Mouse (Mus musculus): ENCODE data around the gene Nmur2.

Nmur2 gene

DNA sequence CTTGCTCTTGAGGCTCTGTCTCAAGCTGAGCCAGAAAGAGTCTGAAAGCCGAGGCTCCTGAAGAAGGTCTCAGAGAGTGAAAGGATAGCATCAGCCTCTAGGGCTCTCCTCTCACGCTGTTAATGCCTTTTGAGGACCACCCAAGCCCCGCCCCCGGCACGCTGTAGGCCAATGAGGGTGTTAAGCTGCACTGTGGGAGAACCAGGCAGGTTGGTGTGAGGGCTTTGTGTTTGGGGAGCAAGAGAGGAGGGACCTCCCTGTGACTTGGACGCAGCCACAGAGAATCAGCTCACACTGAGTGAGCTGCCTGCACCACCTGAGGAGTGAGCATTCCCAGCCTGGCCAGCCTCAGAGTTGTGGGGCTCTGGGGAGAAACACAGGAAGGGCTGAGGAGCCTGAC is at the start of gene Nmur2:
TSS of gene Nmur2 (minus strand) at position 94 of the 400 bp plus-strand sequence.
- peak in 1 of 2 experiments; percentile 6 for DNase-seq

DNA sequence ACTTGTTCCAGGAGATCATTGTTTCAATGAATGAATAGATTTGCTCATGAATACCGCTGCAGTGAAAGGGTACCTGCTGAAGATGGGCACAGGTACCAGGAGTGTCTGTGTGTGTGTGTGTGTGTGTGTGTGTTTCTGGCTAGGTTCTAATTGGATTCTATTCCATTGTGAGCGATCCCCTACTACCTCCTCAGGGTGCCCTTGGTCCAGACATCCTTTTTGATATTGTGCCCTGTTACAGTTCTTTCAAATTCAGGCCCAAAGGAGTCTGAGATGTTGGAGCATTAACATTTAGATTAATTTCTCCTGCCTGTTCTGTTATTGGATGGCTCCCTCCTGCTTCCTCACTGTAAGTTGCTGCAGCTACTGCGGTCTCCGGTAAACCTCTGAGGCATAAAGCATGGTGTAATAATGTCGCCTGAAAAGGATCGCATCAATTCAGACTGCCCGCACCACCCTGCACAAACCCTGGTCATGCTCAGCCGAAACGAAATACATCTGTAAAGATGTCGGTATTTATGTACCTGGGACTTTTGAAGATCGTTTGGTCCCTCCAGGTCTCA is 48.4 kb upstream of the Nmur2 start:
- no peak for DNase-seq

DNA sequence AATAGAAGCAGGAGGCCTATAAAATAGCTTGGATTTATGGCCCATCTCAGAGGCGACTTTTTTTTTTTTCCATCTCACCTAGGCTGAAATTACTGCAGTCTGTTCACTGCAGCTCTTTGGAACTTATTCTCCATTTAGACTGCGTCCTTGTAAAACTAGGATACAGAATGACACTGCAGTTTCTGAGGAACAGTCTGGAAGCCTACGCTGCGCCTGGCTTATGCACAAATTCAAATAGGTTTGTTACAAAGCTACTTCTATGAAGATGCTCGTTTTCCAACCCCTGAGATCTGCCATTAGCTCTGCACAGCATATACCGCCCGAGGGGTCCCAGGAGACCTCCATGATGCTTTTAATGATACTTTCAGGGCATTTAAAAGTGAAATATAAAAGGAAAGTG is 31.3 kb upstream of the Nmur2 start:
- no peak for DNase-seq

DNA sequence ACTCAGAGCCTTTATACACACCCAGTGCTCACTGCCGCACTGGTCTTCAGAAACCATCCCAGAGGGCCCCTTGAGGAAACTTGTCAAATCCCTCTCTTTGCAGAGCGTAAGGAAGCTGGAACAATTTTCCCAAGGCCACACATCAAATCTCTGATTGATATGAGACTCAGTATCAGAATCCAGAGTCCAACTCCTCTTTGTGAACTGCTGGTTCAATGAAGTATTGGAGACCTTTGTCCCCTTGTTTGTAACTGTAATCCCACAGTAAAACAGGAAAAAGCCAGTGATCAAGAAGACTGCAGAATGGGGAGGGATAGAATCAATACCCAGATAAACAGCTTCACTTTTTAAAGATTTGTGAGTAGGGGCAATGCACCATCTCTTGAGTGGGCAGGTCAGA is 28.8 kb upstream of the Nmur2 start:
- no peak for DNase-seq

DNA sequence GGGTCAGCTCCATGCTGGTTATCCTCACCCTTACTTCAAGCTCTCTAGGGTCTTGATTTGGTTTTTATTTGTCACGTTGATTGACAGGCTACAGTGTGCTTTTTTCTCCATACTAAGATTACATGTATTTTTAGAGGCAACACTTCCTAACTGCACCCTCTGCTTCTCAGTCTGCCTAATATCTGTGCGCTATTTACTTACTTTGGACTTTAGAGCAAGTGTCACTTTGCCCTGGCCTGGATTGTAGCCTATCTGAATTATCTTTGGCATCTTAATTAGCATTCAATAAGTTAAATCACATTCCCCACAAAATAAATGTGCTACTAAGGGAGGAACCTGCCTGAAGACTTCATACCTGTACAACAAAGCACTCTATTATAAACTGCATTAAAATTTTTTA is 24.3 kb upstream of the Nmur2 start:
- no peak for DNase-seq

DNA sequence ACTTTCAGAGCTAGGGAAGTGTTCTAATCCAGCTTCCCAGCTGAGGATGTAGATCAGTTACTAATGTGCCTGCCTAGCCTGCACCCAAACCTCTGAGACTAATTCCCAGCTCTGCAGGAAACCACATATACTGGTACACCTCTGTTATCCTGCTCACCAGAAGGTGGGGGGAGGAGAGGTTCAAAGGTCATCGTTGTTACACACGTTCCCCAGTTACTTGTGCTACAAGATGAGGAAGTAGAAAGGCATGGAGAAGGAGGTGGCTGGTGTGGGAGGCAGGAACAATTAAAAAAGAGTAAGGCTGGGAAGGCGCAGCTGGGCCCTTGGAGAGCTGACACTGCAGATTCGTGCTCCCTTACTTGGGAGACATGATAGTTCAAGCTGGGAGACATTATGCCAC is 23.8 kb upstream of the Nmur2 start:
- DNase-seq: no peak

DNA sequence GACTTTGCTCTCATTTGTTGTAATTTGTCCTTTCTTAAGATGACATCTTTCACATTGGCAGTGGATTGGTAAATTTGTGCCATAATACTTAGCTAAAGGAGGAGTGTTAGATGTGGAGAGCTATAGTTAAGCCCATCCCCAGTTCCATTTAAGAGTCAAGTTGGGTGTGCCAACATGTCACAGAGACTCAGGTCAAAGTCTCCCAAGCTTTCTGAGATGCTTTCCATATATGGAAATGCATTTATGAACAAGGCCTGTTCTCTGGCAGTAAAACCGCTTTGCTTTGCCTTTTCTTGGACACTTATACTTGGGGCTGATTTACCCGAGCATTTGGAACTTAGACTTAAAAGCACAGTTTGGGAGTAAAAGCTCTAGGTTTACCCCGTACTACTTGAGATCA is 18.4 kb upstream of the Nmur2 start:
- DNase-seq: no peak

DNA sequence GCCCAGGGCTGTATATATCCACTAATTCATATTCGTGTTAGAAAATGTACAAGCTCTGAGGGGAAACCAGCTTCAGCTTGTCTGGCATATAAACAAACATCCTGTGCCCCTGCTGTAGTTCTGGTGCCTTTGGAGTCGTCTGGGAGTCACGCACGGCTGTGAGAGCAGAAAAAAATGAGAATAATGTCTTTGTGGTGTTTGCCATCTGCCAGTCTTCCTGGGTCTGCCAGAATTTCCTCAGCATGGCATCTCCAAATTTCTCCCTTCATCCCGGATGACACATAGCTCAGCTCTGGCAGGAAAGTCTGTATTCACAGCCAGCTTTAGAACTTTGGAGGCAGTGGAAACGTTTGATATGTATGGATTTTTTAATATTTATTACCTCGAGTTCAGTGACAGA is 13.6 kb upstream of the Nmur2 start:
- DNase-seq: peak; percentile 46 to 57

DNA sequence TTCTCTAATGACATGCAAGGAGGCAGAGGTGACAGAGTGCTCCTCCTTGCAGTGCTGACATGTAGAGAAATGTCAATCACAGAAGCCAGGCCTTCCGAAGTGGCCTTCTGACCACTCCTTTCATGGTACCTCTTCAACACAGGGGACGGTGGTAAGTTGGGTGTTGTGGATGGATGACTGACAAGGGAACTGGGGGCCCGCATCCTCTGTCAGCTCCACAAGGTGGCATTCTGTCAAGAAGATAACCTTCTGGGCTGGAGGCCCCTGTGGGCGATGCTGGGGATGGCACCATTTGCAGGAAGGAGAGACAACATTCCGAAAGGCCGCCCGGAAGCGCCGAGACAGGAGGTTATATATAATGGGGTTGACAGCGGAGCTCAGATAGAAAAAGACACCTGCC is 14.0 kb downstream of the Nmur2 start:
- DNase-seq: peak; percentile 5 to 13

DNA sequence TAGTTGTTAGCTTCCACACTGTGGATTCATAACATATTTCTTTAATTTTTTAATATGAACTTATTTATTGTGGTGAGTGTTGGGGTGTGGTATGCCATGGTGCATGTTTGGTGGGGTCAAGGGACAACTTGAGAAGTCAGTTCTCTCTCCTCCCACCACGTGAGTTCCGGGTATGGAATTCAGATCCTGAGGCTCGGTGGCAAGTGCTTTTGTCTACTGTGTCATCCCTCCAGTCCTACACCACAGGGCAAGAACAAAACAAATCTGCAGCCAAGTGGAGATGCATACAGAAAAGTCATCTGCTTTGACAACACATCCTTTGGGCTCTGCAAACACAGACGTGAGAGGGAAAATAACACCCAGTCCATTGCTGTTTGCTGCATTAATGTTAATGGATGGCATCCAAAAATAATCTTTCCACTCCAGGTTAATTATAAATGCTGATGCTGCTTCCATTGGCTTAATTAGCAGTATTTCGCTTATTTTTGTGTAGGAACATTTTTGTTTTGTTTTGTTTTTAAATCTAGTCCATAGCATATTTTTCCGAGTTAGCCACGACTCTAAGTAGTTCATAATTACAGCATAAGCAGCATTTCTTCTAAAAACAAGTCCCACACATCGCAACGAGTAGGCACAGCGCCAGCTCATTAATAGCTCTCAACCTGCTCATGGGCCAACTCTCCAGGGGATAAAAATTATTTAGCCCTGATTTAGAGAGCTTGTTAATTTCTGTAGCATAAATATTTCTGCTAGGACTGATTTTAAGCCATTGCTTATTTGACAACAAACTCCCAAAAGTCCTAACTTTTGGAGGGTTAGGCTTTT is 14.9 kb downstream of the Nmur2 start:
- peak; percentile 39 to 64 for DNase-seq

DNA sequence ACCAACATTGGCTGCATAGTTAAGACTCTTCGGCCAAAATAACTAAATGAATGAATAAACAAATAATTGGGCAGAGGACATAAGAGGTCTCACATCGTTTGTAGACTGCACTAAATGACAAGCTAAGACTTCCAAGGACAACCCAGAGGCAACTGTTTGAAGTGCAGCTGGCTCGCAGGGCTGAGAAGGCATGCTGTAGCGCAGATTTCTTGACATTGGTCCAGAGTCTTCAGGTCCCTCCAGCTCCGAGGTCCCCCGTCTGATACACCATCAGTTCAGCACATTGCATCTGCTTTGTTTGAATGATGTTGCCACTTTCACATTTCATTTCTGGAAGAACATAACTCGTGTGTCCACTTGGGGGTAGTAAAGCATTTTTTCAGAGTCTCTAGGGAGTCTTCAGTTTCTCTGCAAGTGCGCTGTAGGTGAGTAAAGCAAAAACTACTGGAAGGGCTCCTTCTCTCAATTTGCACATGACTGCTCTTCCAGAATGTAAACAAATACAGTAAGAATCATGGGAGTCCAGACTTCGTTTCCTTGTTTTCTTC is 27.2 kb downstream of the Nmur2 start:
- no peak for DNase-seq

DNA sequence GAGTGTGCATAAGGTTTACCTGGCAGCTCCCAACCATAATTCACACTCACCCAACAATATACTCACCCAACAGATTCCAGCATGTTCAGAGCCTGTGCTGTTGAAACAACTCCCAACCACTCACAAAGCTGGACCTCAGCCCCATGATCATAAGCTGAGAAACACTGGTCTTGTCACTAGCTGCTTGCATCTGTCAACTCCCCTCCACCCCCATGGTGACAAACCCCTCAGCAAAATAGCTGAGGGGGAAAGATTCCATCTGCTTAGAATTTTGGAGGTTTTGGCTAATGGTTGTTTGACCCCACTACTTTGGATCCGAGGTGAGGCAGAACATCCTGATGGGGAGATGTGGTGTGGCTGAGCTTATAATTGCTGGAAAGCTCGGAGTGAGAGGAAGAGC is 28.4 kb downstream of the Nmur2 start:
- no peak for DNase-seq

DNA sequence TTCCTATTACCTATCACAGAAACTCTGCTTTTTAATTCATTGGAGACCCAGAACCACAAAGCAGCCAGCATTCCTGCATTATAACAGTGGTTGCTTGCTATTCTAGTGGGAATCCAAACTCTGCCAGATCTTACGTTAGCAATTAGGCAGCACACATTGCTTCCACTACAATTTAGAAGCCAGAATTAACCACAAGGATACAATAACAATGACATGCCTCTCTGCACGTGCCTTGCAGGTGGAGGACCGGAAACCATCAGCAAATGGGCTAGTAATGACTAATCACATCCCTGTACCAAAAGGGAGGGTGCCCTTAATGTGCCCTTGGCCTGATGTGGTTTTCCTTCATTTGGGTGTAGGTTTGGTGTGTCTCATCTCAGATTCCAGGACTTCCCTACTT is 32.5 kb downstream of the Nmur2 start:
- no peak for DNase-seq

DNA sequence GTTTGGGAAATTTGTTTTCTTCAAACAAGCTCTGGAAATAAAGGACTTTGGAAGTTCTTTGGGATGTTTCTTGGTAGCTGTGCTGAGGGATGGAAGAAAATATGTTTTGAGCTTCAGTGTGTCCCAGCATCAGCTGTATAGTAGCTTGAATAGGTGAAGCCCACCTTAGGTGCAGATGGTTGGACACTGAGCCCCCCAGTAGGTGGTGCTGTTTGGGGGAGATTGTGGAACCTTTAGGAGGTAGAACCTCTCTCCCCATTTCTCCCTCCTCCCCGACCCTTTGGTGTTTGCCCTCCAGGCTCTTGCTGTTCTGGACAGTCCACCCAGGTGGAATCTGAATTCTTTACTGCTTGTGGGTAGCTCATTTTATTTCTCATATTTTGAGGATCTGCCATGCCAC is 48.0 kb downstream of the Nmur2 start:
- peak in 1 of 2 experiments; percentile 10 for DNase-seq

DNA sequence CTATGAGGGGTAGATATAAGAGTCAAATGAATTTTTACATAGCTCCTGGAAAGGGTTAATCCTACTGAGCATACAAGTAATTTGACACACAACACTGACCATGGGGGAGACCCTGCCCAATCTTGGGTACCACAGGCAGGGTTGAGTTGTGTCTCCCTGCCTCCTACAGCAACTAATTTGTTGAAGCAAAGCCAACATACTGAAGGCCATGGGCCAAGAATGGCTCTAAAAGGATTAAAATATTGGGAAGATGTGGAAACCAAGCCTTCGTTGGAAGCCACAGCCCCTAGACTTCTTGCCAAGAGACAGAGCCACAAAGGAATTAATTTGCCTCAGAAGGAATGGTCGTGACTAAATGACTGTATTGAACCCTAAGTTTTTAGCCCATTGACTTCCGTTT is 48.7 kb downstream of the Nmur2 start:
- no peak for DNase-seq

DNA sequence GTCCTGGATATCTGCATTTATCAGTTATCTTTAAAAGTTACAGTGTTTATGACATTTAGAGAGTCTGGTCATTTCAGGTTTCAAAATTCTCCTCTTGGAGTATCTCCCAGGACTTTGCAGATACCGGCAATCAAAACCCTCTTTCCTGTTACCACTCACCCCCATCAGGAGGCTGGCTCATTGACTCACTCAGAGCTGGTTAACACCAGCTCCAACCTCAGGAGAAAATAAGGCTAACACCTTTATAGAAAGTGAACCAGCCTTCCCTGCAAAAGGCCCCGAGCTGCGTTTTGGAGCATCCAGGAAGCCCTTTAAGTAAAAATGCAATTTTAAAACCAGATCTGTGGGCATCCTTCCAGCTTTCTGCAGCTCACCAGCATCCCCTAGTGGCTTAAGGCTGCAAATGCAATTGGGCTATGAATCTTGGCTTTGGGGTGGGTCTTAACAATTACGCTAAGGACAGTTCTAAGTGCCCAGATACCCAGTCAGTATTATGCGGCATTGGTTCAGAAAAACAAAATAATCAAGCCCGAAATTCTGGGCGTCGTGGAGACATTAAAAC is 49.2 kb downstream of the Nmur2 start:
- peak; percentile 44 to 56 for DNase-seq

DNA sequence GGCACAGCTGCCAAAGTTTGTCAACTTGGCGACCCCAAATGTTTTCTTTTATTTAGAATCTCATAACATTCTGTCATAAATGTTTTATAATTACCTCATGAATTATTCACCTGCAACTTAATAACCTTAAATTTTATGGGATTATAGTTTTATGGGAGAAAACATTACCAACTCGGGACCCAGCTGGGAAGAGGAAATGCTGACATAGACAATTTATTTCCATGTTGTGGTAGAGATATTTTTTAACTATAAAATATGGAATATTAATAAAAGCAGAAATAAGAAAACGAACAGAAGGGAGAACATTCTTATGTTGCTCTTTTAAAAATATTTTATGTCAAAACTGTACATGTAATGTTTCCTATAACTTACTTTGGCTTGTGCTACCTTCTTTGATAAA is 56.2 kb downstream of the Nmur2 start:
- DNase-seq: no peak

DNA sequence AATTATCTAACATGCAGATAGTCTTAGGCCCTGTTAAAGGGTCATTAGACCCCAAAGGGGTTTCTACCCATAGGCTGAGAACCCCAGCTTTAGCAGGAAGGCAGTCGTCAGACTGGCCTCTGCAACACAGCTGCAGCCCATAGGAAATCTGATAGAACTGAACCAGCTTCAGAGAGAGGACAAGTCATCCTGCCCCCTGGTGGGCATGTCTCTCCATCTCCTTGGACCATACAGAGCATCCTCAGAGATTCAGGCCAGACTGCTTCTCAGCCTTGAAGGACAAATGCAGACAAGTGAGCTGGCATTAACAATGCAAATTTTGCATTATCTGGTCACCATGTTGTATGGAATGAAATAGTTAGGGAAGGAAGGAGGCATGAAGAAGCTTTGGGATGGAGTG is 59.2 kb downstream of the Nmur2 start:
- no peak for DNase-seq

DNA sequence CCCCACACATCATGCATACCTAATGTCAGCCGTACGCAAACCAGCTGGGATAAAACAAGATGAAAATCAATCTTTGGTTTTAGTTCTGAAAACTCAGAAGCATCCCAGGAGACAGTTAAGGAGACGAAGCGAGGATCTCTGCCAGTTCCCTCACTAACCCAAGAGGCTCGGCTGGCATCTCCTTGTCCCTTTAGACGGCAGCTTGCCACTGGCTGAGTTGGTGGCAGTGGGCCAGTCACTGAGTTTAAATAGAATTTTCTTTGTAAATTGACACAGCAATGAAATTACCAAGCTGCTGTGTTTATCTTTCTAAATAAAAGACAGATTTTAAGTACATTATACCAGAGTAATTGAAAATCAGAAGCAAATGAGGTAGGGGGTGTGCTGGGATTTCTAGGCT is 62.7 kb downstream of the Nmur2 start:
- peak in 1 of 2 experiments; percentile 20 for DNase-seq
